Mouse (Mus musculus) c-Kit-positive CD71-positive TER-119-positive erythroid progenitor cells, embryonic 14.5 days (primary cell): ENCODE results near the gene Mapk11.

Source experiments
- DNase-seq: peaks from one replicate; pipeline ENCODE4 v3.0.0-alpha.2; 2013; ENCODE audit warnings: low spot score

Mapk11 gene

GRCm38 (mm10) chr15:89173906-89174214 is 24.4 kb upstream of the Mapk11 start:
- DNase-seq: no peak

GRCm38 (mm10) chr15:89173024-89173905 is 23.8 kb upstream of the Mapk11 start:
- no peak for DNase-seq

- no peak for DNase-seq
These were observed 23.0 kb upstream of the Mapk11 start for GRCm38 (mm10) chr15:89172276-89172935.

- DNase-seq: no peak
These were observed 22.2 kb upstream of the Mapk11 start for GRCm38 (mm10) chr15:89171526-89172051.

GRCm38 (mm10) chr15:89170102-89170501 is 20.7 kb upstream of the Mapk11 start:
- DNase-seq: no peak

- DNase-seq: no peak
These were observed 20.0 kb upstream of the Mapk11 start for GRCm38 (mm10) chr15:89169431-89169830.

- no peak for DNase-seq
These were observed 19.5 kb upstream of the Mapk11 start for GRCm38 (mm10) chr15:89168922-89169321.

GRCm38 (mm10) chr15:89165478-89165877 is 16.1 kb upstream of the Mapk11 start:
- DNase-seq: no peak

GRCm38 (mm10) chr15:89161397-89161796 is 12.0 kb upstream of the Mapk11 start:
- no peak for DNase-seq

GRCm38 (mm10) chr15:89158516-89158915 is 9.1 kb upstream of the Mapk11 start:
- DNase-seq: no peak

- DNase-seq: peak; percentile 65
These were observed 8.5 kb upstream of the Mapk11 start for GRCm38 (mm10) chr15:89157954-89158353.

- DNase-seq: no peak
These were observed 2.9 kb upstream of the Mapk11 start for GRCm38 (mm10) chr15:89152312-89152711.

- no peak for DNase-seq
These were observed 588 bp upstream of the Mapk11 start for GRCm38 (mm10) chr15:89150041-89150390.

GRCm38 (mm10) chr15:89148496-89149270 is 745 bp downstream of the Mapk11 start:
- no peak for DNase-seq

GRCm38 (mm10) chr15:89147895-89148294 is 1.5 kb downstream of the Mapk11 start:
- DNase-seq: no peak

- DNase-seq: no peak
These were observed 2.0 kb downstream of the Mapk11 start for GRCm38 (mm10) chr15:89147456-89147855.

- DNase-seq: no peak
These were observed 2.4 kb downstream of the Mapk11 start for GRCm38 (mm10) chr15:89147024-89147423.

GRCm38 (mm10) chr15:89146537-89146936 is 2.9 kb downstream of the Mapk11 start:
- no peak for DNase-seq

GRCm38 (mm10) chr15:89145813-89146350 is 3.5 kb downstream of the Mapk11 start:
- no peak for DNase-seq

GRCm38 (mm10) chr15:89144965-89145364 is 4.5 kb downstream of the Mapk11 start:
- DNase-seq: no peak

- no peak for DNase-seq
These were observed 6.3 kb downstream of the Mapk11 start for GRCm38 (mm10) chr15:89143134-89143533.

- no peak for DNase-seq
These were observed 7.5 kb downstream of the Mapk11 start for GRCm38 (mm10) chr15:89141905-89142304.
